Mouse (Mus musculus) MEL (cell line): ENCODE data around the gene Polr3c. TPM values are rescaled to one million over a fixed set of nuclear protein-coding genes. Genes with fewer than 3 reads are reported as not detected.
A peak's percentile ranks its signal among the peaks of the same experiment; 100 is the strongest.

ENCODE experiments used
- DNase-seq: peaks from one replicate; pipeline ENCODE4 v3.0.0; 2011; ENCODE audit warnings: low read depth, low spot score
- H3K27ac ChIP-seq: 2 replicates; pipeline ENCODE4 v1.5.1; 2012; ENCODE audit warnings: low read depth, mild to moderate bottlenecking, control low read depth, low read length, moderate library complexity; ENCODE audit not compliant: control insufficient read depth
- H3K27me3 ChIP-seq, 2 experiments: fragments of 150-350 bp in 1 of 2; sonication (generic) in 1 of 2; 2 replicates each; pipeline ENCODE4 v1.6.1; 2012; ENCODE audit warnings: low read length in 2 of 2, mild to moderate bottlenecking in 2 of 2, improper control_type of control experiment in 1 of 2, moderate library complexity in 1 of 2; ENCODE audit not compliant: insufficient read depth in 2 of 2, control insufficient read depth in 1 of 2
- H3K36me3 ChIP-seq, 2 experiments: 2 replicates each; pipeline ENCODE4 v1.6.1; 2012 to 2014; ENCODE audit warnings: low read length in 2 of 2, improper control_type of control experiment in 1 of 2, inconsistent platforms in 1 of 2, mild to moderate bottlenecking in 1 of 2; ENCODE audit not compliant: insufficient read depth in 2 of 2, control insufficient read depth in 1 of 2
- H3K4me1 ChIP-seq, 2 experiments: fragments of 150-350 bp in 1 of 2; sonication (generic) in 1 of 2; 2 replicates each; pipeline ENCODE4 v1.6.1; 2012; ENCODE audit warnings: low read length in 2 of 2, improper control_type of control experiment in 1 of 2, mild to moderate bottlenecking in 1 of 2; ENCODE audit not compliant: insufficient read depth in 2 of 2, control insufficient read depth in 1 of 2
- H3K4me3 ChIP-seq, 2 experiments: fragments of 150-350 bp in 1 of 2; sonication (generic) in 1 of 2; 2 replicates each; pipeline ENCODE4 v1.5.1; 2012; ENCODE audit warnings: low read depth in 2 of 2, low read length in 2 of 2, mild to moderate bottlenecking in 2 of 2, moderate library complexity in 2 of 2, control low read depth in 1 of 2, improper control_type of control experiment in 1 of 2; ENCODE audit not compliant: control insufficient read depth in 1 of 2, insufficient read depth in 1 of 2
- H3K79me2 ChIP-seq: 2 replicates; pipeline ENCODE4 v1.6.1; 2012; ENCODE audit warnings: mild to moderate bottlenecking, low read length, moderate library complexity; ENCODE audit not compliant: control insufficient read depth, poor library complexity, insufficient read depth
- H3K9ac ChIP-seq: 2 replicates; pipeline ENCODE4 v1.6.1; 2012; ENCODE audit warnings: low read depth, mild to moderate bottlenecking, control low read depth, low read length, moderate library complexity; ENCODE audit not compliant: control insufficient read depth, poor library complexity, severe bottlenecking
- H3K9me3 ChIP-seq: fragments of 150-350 bp; sonication (generic); replicated peaks from 2 replicates; pipeline ENCODE4 v1.6.1; 2012; ENCODE audit warnings: mild to moderate bottlenecking, low read length, improper control_type of control experiment, moderate library complexity; ENCODE audit not compliant: insufficient read depth
- BHLHE40 ChIP-seq: IDR thresholded peaks from 2 replicates; pipeline ENCODE4 v1.6.1; 2012; ENCODE audit warnings: low read depth, mild to moderate bottlenecking, inconsistent platforms, low read length, improper control_type of control experiment, borderline replicate concordance
- CHD2 ChIP-seq: IDR thresholded peaks from 2 replicates; pipeline ENCODE4 v1.6.1; 2011; ENCODE audit warnings: low read length, improper control_type of control experiment
- E2F4 ChIP-seq: IDR thresholded peaks from 2 replicates; pipeline ENCODE4 v1.6.1; 2011; ENCODE audit warnings: low read depth, low read length, improper control_type of control experiment, borderline replicate concordance
- ELF1 ChIP-seq: IDR thresholded peaks from 2 replicates; pipeline ENCODE4 v1.6.1; 2014; ENCODE audit warnings: low read depth, mild to moderate bottlenecking, inconsistent platforms, low read length, improper control_type of control experiment, moderate library complexity
- ETS1 ChIP-seq: IDR thresholded peaks from 2 replicates; pipeline ENCODE4 v1.6.1; 2012; ENCODE audit warnings: low read depth, mild to moderate bottlenecking, inconsistent platforms, low read length, improper control_type of control experiment, moderate library complexity
- HCFC1 ChIP-seq: IDR thresholded peaks from 2 replicates; pipeline ENCODE4 v1.6.1; 2012; ENCODE audit warnings: low read depth, mild to moderate bottlenecking, inconsistent platforms, low read length, improper control_type of control experiment, moderate library complexity
- MAX ChIP-seq: IDR thresholded peaks from 2 replicates; pipeline ENCODE4 v1.6.1; 2011; ENCODE audit warnings: low read length, improper control_type of control experiment
- MAZ ChIP-seq: IDR thresholded peaks from 2 replicates; pipeline ENCODE4 v1.6.1; 2012; ENCODE audit warnings: low read depth, mild to moderate bottlenecking, inconsistent platforms, low read length, improper control_type of control experiment
- MEF2A ChIP-seq: IDR thresholded peaks from 2 replicates; pipeline ENCODE4 v1.6.1; 2014; ENCODE audit warnings: low read depth, mild to moderate bottlenecking, inconsistent platforms, low read length, improper control_type of control experiment; ENCODE audit not compliant: poor library complexity, insufficient replicate concordance, severe bottlenecking; ENCODE audit errors: extremely low read depth
- MXI1 ChIP-seq: IDR thresholded peaks from 2 replicates; pipeline ENCODE4 v1.6.1; 2011; ENCODE audit warnings: mild to moderate bottlenecking, low read depth, low read length, improper control_type of control experiment
- NELFE ChIP-seq: IDR thresholded peaks from 2 replicates; pipeline ENCODE4 v1.6.1; 2011; ENCODE audit warnings: low read depth, low read length, improper control_type of control experiment
- NRF1 ChIP-seq: IDR thresholded peaks from 2 replicates; pipeline ENCODE4 v1.6.1; 2014; ENCODE audit warnings: low read depth, mild to moderate bottlenecking, inconsistent platforms, low read length, improper control_type of control experiment, moderate library complexity; ENCODE audit not compliant: poor library complexity, insufficient read depth, severe bottlenecking
- POLR2A ChIP-seq, 2 experiments: IDR thresholded peaks; 2 replicates each; pipeline ENCODE4 v1.6.1; 2011 to 2012; ENCODE audit warnings: low read length in 2 of 2, mild to moderate bottlenecking in 2 of 2, control low read depth in 1 of 2, improper control_type of control experiment in 1 of 2, low read depth in 1 of 2, moderate library complexity in 1 of 2; ENCODE audit not compliant: control insufficient read depth in 1 of 2, insufficient read depth in 1 of 2, poor library complexity in 1 of 2
- POLR2AphosphoS2 ChIP-seq: IDR thresholded peaks from 2 replicates; pipeline ENCODE4 v1.6.1; 2011; ENCODE audit warnings: low read length, improper control_type of control experiment
- SIN3A ChIP-seq: IDR thresholded peaks from 2 replicates; pipeline ENCODE4 v1.6.1; 2012; ENCODE audit warnings: low read length, improper control_type of control experiment, inconsistent platforms
- TBP ChIP-seq: IDR thresholded peaks from 2 replicates; pipeline ENCODE4 v1.8.0; 2011; ENCODE audit warnings: low read depth, low read length, improper control_type of control experiment
- USF1 ChIP-seq: IDR thresholded peaks from 2 replicates; pipeline ENCODE4 v1.6.1; 2014; ENCODE audit warnings: low read depth, mild to moderate bottlenecking, inconsistent platforms, low read length, improper control_type of control experiment, moderate library complexity
- ZC3H11A ChIP-seq: IDR thresholded peaks from 2 replicates; pipeline ENCODE4 v1.6.1; 2012; ENCODE audit warnings: low read depth, mild to moderate bottlenecking, inconsistent platforms, low read length, improper control_type of control experiment
- ZMIZ1 ChIP-seq: IDR thresholded peaks from 2 replicates; pipeline ENCODE4 v1.6.1; 2012; ENCODE audit warnings: low read depth, mild to moderate bottlenecking, inconsistent platforms, low read length, improper control_type of control experiment, moderate library complexity
- polyA plus RNA-seq, 2 experiments: library from polyadenylated mRNA; stranded (reverse) in 1 of 2; unstranded in 1 of 2; fragments of >175 nt in 1 of 2; fragments of >200 nt in 1 of 2; gene quantifications; 2 replicates each; pipeline versions ENCODE4 v1.2.1 to v1.2.4; 2012; ENCODE audit warnings: low replicate concordance in 2 of 2, low read depth in 1 of 2; ENCODE audit not compliant: insufficient read length in 2 of 2, insufficient read depth in 1 of 2, missing spikeins in 1 of 2
- total RNA-seq: library from RNA; depleted of rRNA; stranded (reverse); fragments of 300-350 nt; gene quantifications from 2 replicates; pipeline ENCODE4 v1.2.3, GENCODE M21; 2012

The Polr3c gene
- total and polyA plus RNA-seq, 3 experiments = 48.3 to 224 (median 122) TPM

- H3K27ac ChIP-seq = peak overlapping the region; percentile 73
- H3K79me2 ChIP-seq = peaks cover 3% of the 10 kb centered on the region; the same call in 1 of the 2 replicates
- no peaks in the 10 kb centered on the region for H3K27me3 ChIP-seq
- H3K4me1 ChIP-seq = peaks cover 5 to 13% of the 10 kb centered on the region in 2 experiments; a peak in 3 of 4 replicates
- peak; percentile 67; the same call in 1 of the 2 replicates for TF ChIP-seq SIN3A
- peak; percentile 93 for TF ChIP-seq MAZ
- TF ChIP-seq ETS1 = no peak
- peak; percentile 73 for TF ChIP-seq HCFC1
- peak; percentile 56; the same call in 1 of the 2 replicates for TF ChIP-seq ZMIZ1
- no peak for TF ChIP-seq E2F4
- TF ChIP-seq ZC3H11A = 0 out of 2 replicates have a peak, but pooled peaks have one; percentile 18
- 0 out of 2 replicates have a peak, but pooled peaks have one; percentile 20 for TF ChIP-seq TBP
- TF ChIP-seq CHD2 = peak; percentile 83
- TF ChIP-seq USF1 = no peak
- peak; percentile 66 for TF ChIP-seq NELFE
- TF ChIP-seq MAX = 0 out of 2 replicates have a peak, but pooled peaks have one; percentile 32
- TF ChIP-seq BHLHE40 = peak; percentile 39; the same call in 1 of the 2 replicates
- peak; percentile 58 for TF ChIP-seq NRF1
- TF ChIP-seq POLR2A (IDR thresholded peaks at IDR 0.05; ENCODE audit: control insufficient read depth in 1 of 2, insufficient read depth in 1 of 2, low read depth in 1 of 2, low read length in 2 of 2, poor library complexity in 1 of 2) = peak; percentile 62 to 86; a peak in 2 of 4 replicates
- TF ChIP-seq MEF2A = peak; percentile 36; the same call in 1 of the 2 replicates
- no peak; the same call in 1 of the 2 replicates for TF ChIP-seq MXI1
- TF ChIP-seq POLR2AphosphoS2 = peak; percentile 67
- peak; percentile 4; the same call in 1 of the 2 replicates for TF ChIP-seq ELF1
- no peaks in the 10 kb centered on the region for H3K9me3 ChIP-seq
- peak overlapping the region; percentile 62 to 88 for H3K4me3 ChIP-seq
- DNase-seq = peak; percentile 97
- H3K36me3 ChIP-seq = peaks cover 0 to 13% of the 10 kb centered on the region in 2 experiments; a peak in 2 of 4 replicates
- H3K9ac ChIP-seq = peak overlapping the region; percentile 91
Measured at GRCm38 (mm10) chr3:96696766-96697732, 30.4 kb downstream of the Polr3c start.
